8 mouse cellular contexts compared by ENCODE assay signal in the genomic region with DNA sequence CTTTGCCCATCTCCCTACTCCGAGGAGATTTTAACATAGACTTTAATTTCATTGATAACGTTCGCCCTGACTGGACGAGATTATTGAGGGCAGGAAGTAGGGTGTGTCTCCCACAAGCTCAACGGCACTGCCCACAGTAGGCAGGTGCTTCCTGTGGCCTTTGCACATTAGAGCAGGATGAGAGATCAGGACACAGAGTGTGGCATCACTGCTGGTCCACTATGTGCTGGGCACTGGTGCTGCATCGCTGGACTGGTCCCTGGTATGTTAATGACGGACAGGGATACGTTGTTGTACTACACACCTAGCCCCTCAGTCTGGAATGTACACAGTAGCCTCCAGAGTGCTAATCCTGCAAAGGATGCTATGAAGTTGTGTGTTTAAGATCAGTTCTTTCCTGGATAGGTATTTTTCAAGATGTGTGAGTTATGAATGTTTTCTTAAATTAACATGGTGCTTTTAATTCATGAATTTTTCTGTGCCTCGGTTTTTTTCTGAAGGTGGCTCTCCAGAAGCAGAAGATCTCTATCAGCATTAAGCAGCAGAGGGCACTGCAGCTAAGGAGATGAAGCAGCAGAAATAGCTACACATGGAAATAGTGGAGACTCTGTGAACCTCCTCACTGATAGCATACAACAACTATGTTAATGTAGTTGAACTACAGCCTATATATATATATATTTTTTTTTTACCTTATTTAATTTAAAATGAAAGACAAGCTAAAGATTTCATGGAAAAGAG.
A peak's percentile ranks its signal among the peaks of the same experiment; 100 is the strongest.
DNase-seq lines count a peak whose midpoint lies in the region; ATAC-seq and TF ChIP-seq lines count a peak whose summit lies in the region.

No protein-coding gene starts in this region.

- no peak overlapping the region for H3K4me2 ChIP-seq in forebrain, postnatal 0 days (ENCODE audit: low read depth)
- no peak overlapping the region for H3K4me2 ChIP-seq in limb, embryonic 14.5 days (replicated peaks; ENCODE audit: low read depth, low read length, severe bottlenecking)
- no peak overlapping the region for H3K4me2 ChIP-seq in midbrain, postnatal 0 days (ENCODE audit: low read depth, low read length, poor library complexity, severe bottlenecking)

- no peaks in the 10 kb centered on the region for H3K36me3 ChIP-seq in forebrain, postnatal 0 days (ENCODE audit: insufficient read depth)
- H3K36me3 ChIP-seq in limb, embryonic 14.5 days (ENCODE audit: control insufficient read depth, insufficient read depth, low read length) = no peaks in the 10 kb centered on the region
- no peaks in the 10 kb centered on the region for H3K36me3 ChIP-seq in midbrain, postnatal 0 days (ENCODE audit: insufficient read depth, low read length)

- H3K9ac ChIP-seq in forebrain, postnatal 0 days = no peak overlapping the region
- H3K9ac ChIP-seq in limb, embryonic 14.5 days (ENCODE audit: low read depth, low read length, severe bottlenecking) = no peak overlapping the region
- no peak overlapping the region for H3K9ac ChIP-seq in midbrain, postnatal 0 days (replicated peaks; ENCODE audit: low read length, poor library complexity, severe bottlenecking)

- H3K4me3 ChIP-seq in cerebellum, adult 2 months (replicated peaks; ENCODE audit: insufficient read depth, low read depth, low read length) = no peak overlapping the region
- no peak overlapping the region for H3K4me3 ChIP-seq in forebrain, postnatal 0 days (ENCODE audit: low read depth, low read length)
- no peak overlapping the region for H3K4me3 ChIP-seq in limb, embryonic 14.5 days (replicated peaks; ENCODE audit: low read length)
- H3K4me3 ChIP-seq in midbrain, postnatal 0 days (ENCODE audit: low read depth, low read length) = no peak overlapping the region

- no peaks in the 10 kb centered on the region for H3K4me1 ChIP-seq in cerebellum, adult 2 months (ENCODE audit: control insufficient read depth, insufficient read depth, low read length)
- H3K4me1 ChIP-seq in forebrain, postnatal 0 days (ENCODE audit: insufficient read depth) = peaks cover 5% of the 10 kb centered on the region; the same call in 1 of the 2 replicates
- no peaks in the 10 kb centered on the region for H3K4me1 ChIP-seq in limb, embryonic 14.5 days (ENCODE audit: control insufficient read depth, insufficient read depth, low read length)
- no peaks in the 10 kb centered on the region for H3K4me1 ChIP-seq in midbrain, postnatal 0 days (ENCODE audit: insufficient read depth, low read length)

- H3K27me3 ChIP-seq in cerebellum, adult 2 months (ENCODE audit: control insufficient read depth, insufficient read depth, low read length) = no peaks in the 10 kb centered on the region
- H3K27me3 ChIP-seq in forebrain, postnatal 0 days (ENCODE audit: insufficient read depth, low read length) = no peaks in the 10 kb centered on the region
- no peaks in the 10 kb centered on the region for H3K27me3 ChIP-seq in limb, embryonic 14.5 days (ENCODE audit: control insufficient read depth, insufficient read depth, low read length)
- no peaks in the 10 kb centered on the region for H3K27me3 ChIP-seq in midbrain, postnatal 0 days (ENCODE audit: insufficient read depth, low read length)

- peak; percentile 70 for ATAC-seq in forebrain, postnatal 0 days
- no peak for ATAC-seq in limb, embryonic 14.5 days (ENCODE audit: low FRiP score, low read depth)
- peak; percentile 70 for ATAC-seq in midbrain, postnatal 0 days (ENCODE audit: low FRiP score)

- H3K9me3 ChIP-seq in forebrain, postnatal 0 days (ENCODE audit: low read length) = no peaks in the 10 kb centered on the region; the same call in 1 of the 2 replicates
- peaks cover 6% of the 10 kb centered on the region; the same call in 1 of the 2 replicates for H3K9me3 ChIP-seq in limb, embryonic 14.5 days (ENCODE audit: control insufficient read depth, low read length)
- H3K9me3 ChIP-seq in midbrain, postnatal 0 days (ENCODE audit: low read length) = no peaks in the 10 kb centered on the region

- WGBS in cerebellum, adult 2 months = 72% methylated on average over 9 of the region's 9 CpGs
- 67% methylated on average over 9 of the region's 9 CpGs for WGBS in forebrain, postnatal 0 days
- 66% methylated on average over 9 of the region's 9 CpGs for WGBS in limb, embryonic 14.5 days
- 73% methylated on average over 9 of the region's 9 CpGs for WGBS in midbrain, postnatal 0 days

- TF ChIP-seq CTCF in cerebellum, adult 2 months (IDR thresholded peaks at IDR 0.05; ENCODE audit: borderline replicate concordance, insufficient read depth, low read depth, low read length) = peak; percentile 56; the same call in 1 of the 2 replicates
- TF ChIP-seq CTCF in forebrain, postnatal 0 days (IDR thresholded peaks at IDR 0.05; ENCODE audit: low read depth) = peak; percentile 82
- peak; percentile 84 for TF ChIP-seq CTCF in midbrain, postnatal 0 days (IDR thresholded peaks at IDR 0.05)

- DNase-seq in testis, postnatal 10 days (ENCODE audit: low spot score) = peak; percentile 54
- no peak for DNase-seq in testis, postnatal 14 days (ENCODE audit: low spot score)
- peak; percentile 69 to 70 for DNase-seq in cerebellum, adult 2 months
- DNase-seq in forebrain, postnatal 0 days = peak; percentile 85
- peak; percentile 28 for DNase-seq in hindlimb bud, embryonic 11.5 days (ENCODE audit: extremely low spot score, low read depth, low spot score)
- DNase-seq in limb, embryonic 14.5 days (ENCODE audit: low spot score) = peak; percentile 62
- DNase-seq in midbrain, postnatal 0 days (ENCODE audit: low spot score) = peak; percentile 86
- peak; percentile 66 to 73 for DNase-seq in spleen, postnatal 4 days (ENCODE audit: low spot score in 2 of 2)

- no peak overlapping the region for H3K27ac ChIP-seq in cerebellum, adult 2 months (ENCODE audit: insufficient read depth, low read length)
- H3K27ac ChIP-seq in forebrain, postnatal 0 days (ENCODE audit: low read depth, low read length) = no peak overlapping the region
- H3K27ac ChIP-seq in limb, embryonic 14.5 days (replicated peaks; ENCODE audit: low read depth, low read length) = no peak overlapping the region
- no peak overlapping the region for H3K27ac ChIP-seq in midbrain, postnatal 0 days (ENCODE audit: low read depth, low read length)

- no peak for TF ChIP-seq POLR2A in cerebellum, adult 2 months (IDR thresholded peaks at IDR 0.05; ENCODE audit: borderline replicate concordance, insufficient read depth, low read length)
- no peak for TF ChIP-seq POLR2A in limb, embryonic 14.5 days (IDR thresholded peaks at IDR 0.05; ENCODE audit: borderline replicate concordance, extremely low read depth, insufficient read depth, insufficient read length)
